Mouse (Mus musculus) kidney, embryonic 15.5 days (tissue): ENCODE measurements around the gene Flt3. TPM values are rescaled to one million over a fixed set of nuclear protein-coding genes. Genes with fewer than 3 reads are reported as not detected.

Experiments
- ATAC-seq: fragments of 200-750 bp; cut with Nextera tagmentation; replicated peaks from 2 replicates; pipeline ENCODE4 v1.8.0; 2017; ENCODE audit warnings: moderate TSS enrichment; ENCODE audit not compliant: low FRiP score
- H3K27ac ChIP-seq: fragments of 300-500 bp; sonication (generic); 2 replicates; pipeline ENCODE4 v1.5.1; 2015; ENCODE audit warnings: mild to moderate bottlenecking, inconsistent platforms
- H3K27me3 ChIP-seq: fragments of 300-500 bp; sonication (generic); 2 replicates; pipeline ENCODE4 v1.6.1; 2015; ENCODE audit warnings: inconsistent platforms
- H3K36me3 ChIP-seq: fragments of 300-500 bp; sonication (generic); 2 replicates; pipeline ENCODE4 v1.6.1; 2015; ENCODE audit warnings: inconsistent platforms
- H3K4me1 ChIP-seq: fragments of 300-500 bp; sonication (generic); 2 replicates; pipeline ENCODE4 v1.6.1; 2015; ENCODE audit warnings: inconsistent platforms
- H3K4me2 ChIP-seq: fragments of 300-500 bp; sonication (generic); 2 replicates; pipeline ENCODE4 v1.6.1; 2015; ENCODE audit warnings: moderate library complexity, mild to moderate bottlenecking, inconsistent platforms
- H3K4me3 ChIP-seq: fragments of 300-500 bp; sonication (generic); replicated peaks from 2 replicates; pipeline ENCODE4 v1.5.1; 2015; ENCODE audit warnings: mild to moderate bottlenecking, inconsistent platforms
- H3K9ac ChIP-seq: fragments of 300-500 bp; sonication (generic); 2 replicates; pipeline ENCODE4 v1.6.1; 2015; ENCODE audit warnings: mild to moderate bottlenecking, inconsistent platforms
- H3K9me3 ChIP-seq: fragments of 300-500 bp; sonication (generic); replicated peaks from 2 replicates; pipeline ENCODE4 v1.6.1; 2016; ENCODE audit warnings: inconsistent platforms
- WGBS: fragments of 180-500 bp; shearing (Covaris S2); methylation state at CpG from one replicate; pipeline ENCODE4 v1.1.7; 2015; ENCODE audit warnings: mixed read lengths; 5-methylcytosine and 5-hydroxymethylcytosine counted together
- polyA plus RNA-seq: library from polyadenylated mRNA; unstranded; fragments of >200 nt; fragmentation: Nextera tagmentation; extraction: Ambion mirVana; gene quantifications from 2 replicates; pipeline ENCODE4 v1.2.1, GENCODE M21; 2015

The Flt3 gene
- polyA plus RNA-seq, 1 experiment from 2014 or later = 0.05 TPM

- no peak overlapping the region for H3K4me3 ChIP-seq
- no peak overlapping the region for H3K9ac ChIP-seq
- ATAC-seq = no peak
- peaks cover 63% of the 10 kb centered on the region for H3K4me1 ChIP-seq
- no peaks in the 10 kb centered on the region for H3K27me3 ChIP-seq
- no peak overlapping the region for H3K27ac ChIP-seq
- WGBS = 90% methylated on average over 8 of the region's 8 CpGs
- H3K36me3 ChIP-seq = peaks cover 7% of the 10 kb centered on the region; the same call in 1 of the 2 replicates
- H3K4me2 ChIP-seq = peak overlapping the region; percentile 26; the same call in 1 of the 2 replicates
- H3K9me3 ChIP-seq = no peaks in the 10 kb centered on the region
Observed at GRCm38 (mm10) chr5:147432927-147433326, 32.6 kb upstream of the Flt3 start.

GRCm38 (mm10) chr5:147430936-147431839 is 30.9 kb upstream of the Flt3 start:
- Histone ChIP-seq H3K9me3 (no peaks in the 10 kb centered on the region), H3K4me2 (peak overlapping the region; percentile 64), H3K27me3 (no peaks in the 10 kb centered on the region), H3K4me3 (peak overlapping the region; percentile 85), H3K4me1 (peaks cover 48% of the 10 kb centered on the region), H3K36me3 (peaks cover 7% of the 10 kb centered on the region; the same call in 1 of the 2 replicates), H3K27ac (peak overlapping the region; percentile 99), H3K9ac (peak overlapping the region; percentile 97)
- WGBS = under 1% methylated on average over 54 of the region's 68 CpGs
- ATAC-seq = peak; percentile 73

GRCm38 (mm10) chr5:147430361-147430935 is 30.2 kb upstream of the Flt3 start:
- Histone ChIP-seq H3K36me3 (peaks cover 7% of the 10 kb centered on the region; the same call in 1 of the 2 replicates), H3K9me3 (no peaks in the 10 kb centered on the region), H3K27me3 (no peaks in the 10 kb centered on the region), H3K9ac (peak overlapping the region; percentile 97), H3K4me2 (peak overlapping the region; percentile 64), H3K27ac (peak overlapping the region; percentile 99), H3K4me3 (peak overlapping the region; percentile 85), H3K4me1 (peaks cover 43% of the 10 kb centered on the region)
- WGBS = 1% methylated on average over 38 of the region's 91 CpGs
- ATAC-seq = peak; percentile 92

- WGBS = under 1% methylated on average over 50 of the region's 51 CpGs
- peak; percentile 92 for ATAC-seq
- Histone ChIP-seq H3K27me3 (no peaks in the 10 kb centered on the region), H3K4me3 (peak within 1 kb of the TSS; percentile 85), H3K9ac (peak within 1 kb of the TSS; percentile 97), H3K4me2 (peak within 1 kb of the TSS; percentile 64), H3K9me3 (no peaks in the 10 kb centered on the region), H3K36me3 (peaks cover 7% of the 10 kb centered on the region; the same call in 1 of the 2 replicates), H3K27ac (peak within 1 kb of the TSS; percentile 99), H3K4me1 (peaks cover 36% of the 10 kb centered on the region)
Observed at GRCm38 (mm10) chr5:147429535-147430305, 29.4 kb upstream of the Flt3 start, which contains the start of gene Pan3. Gene Pan3 (plus strand): TSS chr5:147430161.

- Histone ChIP-seq H3K9me3 (no peaks in the 10 kb centered on the region), H3K4me2 (no peak overlapping the region), H3K9ac (no peak overlapping the region), H3K4me3 (no peak overlapping the region), H3K4me1 (peaks cover 15% of the 10 kb centered on the region), H3K27ac (no peak overlapping the region), H3K27me3 (no peaks in the 10 kb centered on the region), H3K36me3 (no peaks in the 10 kb centered on the region)
- no peak for ATAC-seq
- 78% methylated on average over 4 of the region's 4 CpGs for WGBS
Observed at GRCm38 (mm10) chr5:147426048-147426805, 25.9 kb upstream of the Flt3 start.

- Histone ChIP-seq H3K9ac (no peak overlapping the region), H3K4me3 (no peak overlapping the region), H3K27me3 (no peaks in the 10 kb centered on the region), H3K9me3 (no peaks in the 10 kb centered on the region), H3K4me2 (no peak overlapping the region), H3K4me1 (peaks cover 6% of the 10 kb centered on the region), H3K36me3 (no peaks in the 10 kb centered on the region), H3K27ac (no peak overlapping the region)
- 52% methylated on average over 6 of the region's 6 CpGs for WGBS
- peak; percentile 58; the same call in 1 of the 2 replicates for ATAC-seq
Observed at GRCm38 (mm10) chr5:147423612-147424011, 23.3 kb upstream of the Flt3 start.

GRCm38 (mm10) chr5:147418394-147419121 is 18.3 kb upstream of the Flt3 start:
- H3K36me3 ChIP-seq = no peaks in the 10 kb centered on the region
- no peaks in the 10 kb centered on the region for H3K27me3 ChIP-seq
- H3K4me2 ChIP-seq = peak overlapping the region; percentile 43
- H3K4me1 ChIP-seq = peaks cover 6% of the 10 kb centered on the region
- no peak overlapping the region for H3K4me3 ChIP-seq
- H3K9ac ChIP-seq = no peak overlapping the region
- H3K27ac ChIP-seq = no peak overlapping the region
- no peak; the same call in 1 of the 2 replicates for ATAC-seq
- H3K9me3 ChIP-seq = no peaks in the 10 kb centered on the region
- WGBS = 21% methylated on average over 10 of the region's 10 CpGs

GRCm38 (mm10) chr5:147417986-147418385 is 17.7 kb upstream of the Flt3 start:
- Histone ChIP-seq H3K36me3 (no peaks in the 10 kb centered on the region), H3K4me2 (peak overlapping the region; percentile 43; the same call in 1 of the 2 replicates), H3K9me3 (no peaks in the 10 kb centered on the region), H3K4me1 (peaks cover 4% of the 10 kb centered on the region), H3K4me3 (no peak overlapping the region), H3K27me3 (no peaks in the 10 kb centered on the region), H3K27ac (no peak overlapping the region), H3K9ac (no peak overlapping the region)
- WGBS = 80% methylated on average over 1 of the region's 1 CpGs
- ATAC-seq = no peak

GRCm38 (mm10) chr5:147410585-147410984 is 10.3 kb upstream of the Flt3 start:
- WGBS = 88% methylated on average over 6 of the region's 6 CpGs

GRCm38 (mm10) chr5:147408731-147409130 is 8.4 kb upstream of the Flt3 start:
- Histone ChIP-seq H3K9me3 (no peaks in the 10 kb centered on the region), H3K27me3 (no peaks in the 10 kb centered on the region), H3K4me3 (peak overlapping the region; percentile 18), H3K36me3 (no peaks in the 10 kb centered on the region), H3K27ac (no peak overlapping the region), H3K9ac (no peak overlapping the region), H3K4me1 (no peaks in the 10 kb centered on the region), H3K4me2 (peak overlapping the region; percentile 36)
- no peak for ATAC-seq
- 63% methylated on average over 29 of the region's 29 CpGs for WGBS

More at GRCm38 (mm10) chr5:147410585-147410984, 10.3 kb upstream of the Flt3 start:
- 0 out of 2 replicates have a peak, but pooled peaks have one; percentile 15 for ATAC-seq
- no peak overlapping the region for H3K4me3 ChIP-seq
- H3K4me1 ChIP-seq = no peaks in the 10 kb centered on the region
- no peak overlapping the region for H3K4me2 ChIP-seq
- H3K36me3 ChIP-seq = no peaks in the 10 kb centered on the region
- no peak overlapping the region for H3K27ac ChIP-seq
- H3K27me3 ChIP-seq = no peaks in the 10 kb centered on the region
- no peak overlapping the region for H3K9ac ChIP-seq
- H3K9me3 ChIP-seq = no peaks in the 10 kb centered on the region
